Mouse (Mus musculus): ENCODE data around the gene Ptar1.
A peak's percentile ranks its signal among the peaks of the same experiment; 100 is the strongest.
"Not testable (repeated sequence)": the region's sequence is repeated elsewhere in the genome, so short reads cannot be mapped to it uniquely, and the experiment has no call there.

Gene Ptar1

GRCm38 (mm10) chr19:23687296-23688021 is at the start of gene Ptar1:
TSS of gene Ptar1 (plus strand) at chr19:23687429.
- peak; percentile 86 to 92 for DNase-seq (ENCODE audit: low spot score in 2 of 2)

DNA sequence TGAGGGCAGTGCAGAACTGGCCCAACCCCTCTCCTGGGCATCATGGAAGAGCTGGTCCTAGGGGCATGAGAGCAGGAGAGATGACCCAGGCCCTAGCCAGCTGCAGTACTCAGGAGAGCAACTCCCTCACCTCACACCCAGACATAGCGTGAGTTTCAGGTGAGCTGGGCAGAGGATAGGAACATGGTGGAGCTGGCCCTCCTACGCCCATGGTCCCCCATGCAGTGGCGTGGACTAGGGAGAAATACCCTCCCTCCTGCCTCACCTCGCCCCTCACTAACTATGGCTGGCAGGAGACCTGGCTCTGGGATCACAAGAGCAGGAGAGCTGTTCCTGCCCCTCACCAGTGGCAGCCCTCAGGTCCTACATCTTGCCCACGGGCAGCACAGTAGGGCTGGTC is 43.4 kb upstream of the Ptar1 start:
- no peak for DNase-seq (ENCODE audit: low spot score in 2 of 2)

DNA sequence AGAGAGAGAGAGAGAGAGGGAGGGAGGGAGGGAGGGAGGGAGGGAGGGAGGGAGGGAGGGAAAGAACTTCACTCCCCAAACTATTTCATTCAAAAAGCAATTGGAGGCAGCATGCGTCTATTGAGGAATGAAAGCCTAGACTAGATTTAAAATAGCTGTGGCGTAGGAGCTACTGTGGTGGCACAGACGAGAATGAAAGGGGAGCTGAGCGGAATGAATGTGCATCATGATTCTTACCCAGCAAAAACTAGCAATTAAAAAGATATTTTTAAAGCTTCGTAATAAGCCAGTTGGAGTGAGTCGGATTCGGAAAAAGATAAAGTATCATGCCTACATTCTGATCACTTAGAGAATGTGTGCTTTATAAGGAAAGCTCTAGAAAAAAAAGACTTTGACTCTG is 41.9 kb upstream of the Ptar1 start:
- no peak for DNase-seq (ENCODE audit: low spot score in 2 of 2)

DNA sequence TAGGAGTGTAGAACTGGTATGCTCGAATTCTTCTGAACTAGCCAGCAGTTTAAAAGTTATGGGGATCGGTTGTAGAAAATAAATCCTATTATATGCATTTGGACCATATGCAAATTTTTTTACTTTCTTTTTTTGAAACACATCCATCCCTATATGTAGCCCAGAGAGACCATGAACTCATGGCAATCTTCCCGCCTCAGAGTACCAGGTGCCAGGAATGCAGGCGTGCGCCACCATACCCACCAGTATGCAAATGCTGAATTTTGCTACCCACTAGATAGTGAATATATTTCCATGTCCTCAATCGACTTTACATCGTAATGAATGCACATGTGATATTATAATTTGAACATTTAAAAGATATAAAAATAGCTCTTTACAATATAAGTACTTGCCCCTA is 39.9 kb upstream of the Ptar1 start:
- no peak for DNase-seq (ENCODE audit: low spot score in 2 of 2)

- peak; percentile 3 to 11 for DNase-seq (ENCODE audit: low spot score in 2 of 2)
Observed at GRCm38 (mm10) chr19:23652644-23653043, 34.6 kb upstream of the Ptar1 start, which contains the start of gene 1700028P14Rik. TSS of gene 1700028P14Rik (minus strand) at chr19:23652812.

- no peak for DNase-seq (ENCODE audit: low spot score in 2 of 2)
Observed at GRCm38 (mm10) chr19:23653154-23653553, 34.1 kb upstream of the Ptar1 start.

DNA sequence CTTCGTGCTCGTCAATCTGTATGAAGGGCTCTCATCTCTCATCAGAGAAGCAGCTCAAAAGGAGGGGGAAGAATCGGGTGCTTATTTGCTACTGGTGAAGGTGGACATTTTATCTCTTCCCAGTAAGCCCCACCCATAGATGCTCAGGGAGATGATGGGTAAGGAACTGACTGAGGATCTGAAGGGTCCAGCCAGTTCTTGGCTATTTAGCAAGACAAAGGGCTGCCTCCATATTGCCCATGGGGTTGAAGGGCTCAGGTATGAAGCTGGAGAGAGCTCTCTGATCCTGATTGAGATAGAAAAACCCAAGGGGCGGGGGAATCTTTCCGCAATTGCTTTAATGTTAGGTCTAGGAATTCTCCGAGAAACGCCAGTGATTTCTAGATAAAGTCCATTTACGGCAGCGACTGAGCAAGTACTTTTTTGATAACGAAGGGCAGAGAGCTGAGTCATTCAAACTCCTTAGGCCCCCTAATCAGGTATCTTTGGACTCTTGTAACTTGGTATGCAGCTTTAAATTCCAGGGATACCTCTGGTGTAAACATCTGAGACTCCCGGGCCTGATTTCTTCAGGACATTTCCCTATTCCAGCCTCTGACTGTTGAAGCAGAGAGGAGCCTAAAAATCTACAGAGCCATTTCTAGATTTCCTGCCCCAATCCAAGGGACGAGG is 29.8 kb upstream of the Ptar1 start:
- DNase-seq (ENCODE audit: low spot score in 2 of 2): no peak

DNA sequence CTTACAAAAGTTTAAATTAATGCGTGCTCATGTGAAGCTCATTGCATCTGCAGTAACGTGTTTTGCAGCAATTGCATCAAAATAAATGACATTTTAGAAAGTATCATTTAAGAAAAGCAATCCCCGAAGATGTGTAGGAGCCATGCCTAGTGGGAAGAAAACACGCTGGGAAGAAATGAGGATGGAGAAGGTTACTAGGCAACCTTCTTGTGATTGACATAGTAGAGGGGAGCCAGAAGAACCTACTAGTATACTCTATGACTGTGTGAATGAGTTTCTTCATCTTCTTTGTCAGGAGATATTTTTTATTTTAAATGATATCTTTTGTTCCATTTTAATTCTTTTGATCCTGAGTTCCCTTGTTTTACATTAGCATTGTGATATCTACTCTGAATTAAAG is 28.9 kb upstream of the Ptar1 start:
- DNase-seq (ENCODE audit: low spot score in 2 of 2): no peak

- DNase-seq (ENCODE audit: low spot score in 2 of 2): no peak
Observed at GRCm38 (mm10) chr19:23664083-23664482, 23.1 kb upstream of the Ptar1 start.

GRCm38 (mm10) chr19:23668142-23668655 is 19.0 kb upstream of the Ptar1 start:
- DNase-seq (ENCODE audit: low spot score in 2 of 2): no peak

DNA sequence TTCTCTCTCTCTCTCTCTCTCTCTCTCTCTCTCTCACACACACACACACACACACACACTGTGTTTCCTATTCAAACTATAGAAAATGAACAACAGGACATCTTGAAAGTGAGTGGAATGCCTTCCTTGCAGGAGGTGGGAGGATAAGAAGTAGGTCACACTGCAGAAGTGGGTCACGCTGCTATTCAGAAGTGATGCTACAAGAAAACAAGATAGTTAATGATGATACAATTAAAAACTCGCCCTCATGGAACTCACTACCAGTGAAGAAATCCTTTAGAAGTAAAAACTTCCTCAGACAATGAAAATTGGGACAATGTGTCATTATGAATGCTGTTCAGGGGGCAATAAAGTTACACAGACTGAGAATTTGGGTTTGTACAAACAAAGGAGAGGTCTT is 14.2 kb upstream of the Ptar1 start:
- DNase-seq (ENCODE audit: low spot score in 2 of 2): no peak

- not testable (repeated sequence) for DNase-seq (ENCODE audit: low spot score in 2 of 2)
Observed at GRCm38 (mm10) chr19:23675656-23676055, 11.6 kb upstream of the Ptar1 start.

DNA sequence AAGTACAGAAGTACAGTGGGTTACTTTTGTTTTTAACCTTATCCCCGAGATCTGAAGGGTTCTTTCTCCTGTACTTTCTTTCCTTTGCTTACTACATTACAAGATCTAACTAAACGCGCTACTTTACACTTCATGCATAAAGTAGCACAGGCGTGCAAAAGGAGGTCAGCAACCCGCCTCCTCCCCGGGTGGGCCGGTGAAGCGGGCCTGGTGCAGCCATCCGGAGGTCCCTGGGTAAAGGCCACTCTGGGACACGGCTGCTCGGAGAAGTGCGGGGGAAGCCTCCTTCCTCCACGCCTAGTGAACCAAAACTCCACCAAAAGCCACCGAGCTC is 300 bp upstream of the Ptar1 start:
- no peak for DNase-seq (ENCODE audit: low spot score in 2 of 2)

DNA sequence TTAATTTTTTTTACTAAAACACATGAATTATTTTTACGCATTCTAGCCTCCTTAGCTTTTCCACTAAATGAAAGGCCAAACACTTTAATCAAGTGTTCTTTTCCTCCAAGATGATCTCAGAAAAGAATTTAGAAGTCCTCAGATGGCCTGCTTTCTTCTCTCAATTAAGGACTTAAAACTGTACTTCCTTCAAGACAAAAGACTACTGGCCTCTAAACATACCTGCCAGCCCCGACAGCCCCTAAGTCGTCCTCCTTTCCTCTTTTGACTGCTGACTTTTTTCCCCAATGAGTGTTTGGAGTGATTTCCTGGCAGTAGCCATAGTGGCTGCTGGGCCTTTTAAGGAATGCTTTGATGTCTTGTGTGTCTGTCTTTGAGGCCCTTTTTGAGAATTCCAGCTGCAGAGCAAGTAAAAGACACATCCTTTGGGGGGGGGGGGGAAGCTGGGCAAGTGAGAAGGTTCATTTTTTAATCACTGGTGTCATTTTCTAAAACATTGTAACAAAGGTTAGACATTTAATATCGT is 1.3 kb downstream of the Ptar1 start:
- DNase-seq (ENCODE audit: low spot score in 2 of 2): no peak

- DNase-seq (ENCODE audit: low spot score in 2 of 2): peak in 1 of 2 experiments; percentile 36
Observed at GRCm38 (mm10) chr19:23694344-23694743, 7.1 kb downstream of the Ptar1 start.

GRCm38 (mm10) chr19:23697861-23698260 is 10.6 kb downstream of the Ptar1 start:
- DNase-seq (ENCODE audit: low spot score in 2 of 2): no peak

DNA sequence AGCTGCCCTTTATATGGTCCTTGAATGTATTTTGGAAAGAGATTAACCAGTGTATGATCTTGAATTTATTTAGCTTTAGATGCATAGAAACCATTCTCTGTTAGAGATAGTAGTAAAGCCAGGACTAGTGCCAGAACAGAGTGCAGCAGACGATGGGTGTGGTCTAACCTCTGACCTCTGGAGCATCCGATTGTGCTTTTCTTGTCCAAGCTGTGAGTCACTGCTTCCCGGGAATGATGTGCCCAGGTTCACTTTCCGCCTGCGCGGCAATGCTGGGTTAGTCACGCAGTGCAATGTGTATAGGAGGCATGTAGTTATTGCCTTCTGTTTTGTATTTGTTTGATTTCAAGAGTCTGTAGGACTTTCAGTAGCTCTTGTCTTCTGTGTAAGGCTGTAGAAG is 11.1 kb downstream of the Ptar1 start:
- DNase-seq (ENCODE audit: low spot score in 2 of 2): peak in 1 of 2 experiments; percentile 25

GRCm38 (mm10) chr19:23699131-23699530 is 11.9 kb downstream of the Ptar1 start:
- DNase-seq (ENCODE audit: low spot score in 2 of 2): no peak

DNA sequence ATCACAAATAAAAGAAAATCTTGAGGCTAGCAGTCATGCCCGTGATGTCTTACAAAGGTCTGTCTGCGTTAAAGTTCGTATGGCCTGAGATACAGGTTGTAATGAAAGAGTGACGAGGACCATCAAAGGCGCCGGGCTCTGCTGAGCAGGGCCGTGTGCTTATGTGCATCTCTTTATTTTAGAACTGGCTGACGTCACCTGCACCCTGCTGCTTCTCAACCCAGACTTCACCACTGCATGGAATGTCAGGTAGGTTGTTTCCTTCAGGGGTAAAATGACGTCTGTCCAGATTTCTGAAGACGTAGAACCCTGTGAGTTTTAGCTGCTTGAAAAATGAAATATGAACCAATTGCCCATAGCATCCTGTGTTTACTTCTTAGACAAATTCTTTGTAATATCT is 15.7 kb downstream of the Ptar1 start:
- no peak for DNase-seq (ENCODE audit: low spot score in 2 of 2)

DNA sequence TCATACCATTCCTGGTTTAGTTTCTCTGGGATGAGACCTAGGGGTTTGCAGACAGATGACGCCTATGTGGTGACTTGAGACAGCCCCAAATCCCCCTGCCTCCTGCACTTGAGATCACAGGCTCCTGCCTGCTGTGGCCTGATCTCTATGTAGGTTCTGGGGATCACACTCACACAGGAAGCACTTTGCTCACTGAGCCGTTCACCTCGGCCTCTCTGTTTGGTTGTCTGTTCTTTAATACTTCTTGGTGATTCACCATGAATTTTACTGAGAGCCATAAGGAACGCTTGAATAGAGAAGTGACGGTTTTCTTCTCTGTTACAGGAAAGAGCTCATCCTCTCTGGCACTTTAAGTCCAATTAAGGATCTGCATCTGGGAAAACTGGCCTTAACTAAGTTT is 18.2 kb downstream of the Ptar1 start:
- no peak for DNase-seq (ENCODE audit: low spot score in 2 of 2)

DNA sequence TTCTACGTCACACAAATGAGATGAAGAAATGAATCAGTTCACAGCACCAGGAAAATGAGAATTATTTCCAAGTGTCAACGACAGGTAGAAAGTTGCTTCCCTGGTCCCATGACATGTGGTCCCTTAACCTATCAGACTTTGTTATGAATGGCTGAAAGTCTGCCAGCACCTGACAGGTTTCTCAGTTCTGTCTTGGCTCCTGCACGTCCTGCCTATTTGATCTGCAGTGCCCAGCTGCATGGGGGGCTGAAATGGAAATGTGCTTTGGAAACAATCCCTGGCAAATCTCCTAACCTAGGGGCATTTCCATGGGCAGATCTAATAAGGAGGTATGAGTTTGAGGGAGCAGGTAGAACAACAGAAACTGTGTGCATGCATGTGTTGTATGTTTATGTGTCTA is 59.3 kb downstream of the Ptar1 start:
- no peak for DNase-seq (ENCODE audit: low spot score in 2 of 2)

GRCm38 (mm10) chr19:23757011-23757410 is 69.8 kb downstream of the Ptar1 start:
- DNase-seq (ENCODE audit: low spot score in 2 of 2): no peak

DNA sequence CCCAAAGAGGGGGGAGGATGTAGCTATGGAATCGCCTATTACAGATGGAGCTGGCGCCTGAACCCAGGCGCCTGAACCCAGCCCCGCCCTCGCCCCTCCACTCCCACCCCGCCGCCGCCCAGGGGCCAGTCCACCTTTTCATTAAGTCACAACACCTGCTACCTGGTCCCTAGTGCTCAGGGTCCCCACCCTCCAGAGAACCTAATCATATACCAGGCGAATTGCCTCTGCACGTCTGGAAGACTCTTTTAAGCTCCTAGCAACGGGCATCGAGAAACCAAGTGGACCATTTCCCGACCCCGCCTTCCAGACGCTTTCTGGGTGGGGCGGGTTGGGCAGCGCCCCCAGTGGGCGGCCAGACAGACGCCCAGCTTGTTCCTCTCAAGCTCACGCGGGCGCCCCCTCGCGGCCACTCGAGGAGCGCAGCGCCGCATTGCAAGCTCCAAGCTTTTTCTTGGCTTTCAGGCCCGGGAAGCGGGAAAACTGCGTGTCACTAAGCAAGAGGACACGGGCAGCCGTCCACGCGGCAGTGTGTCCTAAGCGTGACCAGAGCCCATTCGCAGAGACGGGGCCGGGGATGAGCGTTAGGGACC is 70.8 kb downstream of the Ptar1 start:
- DNase-seq (ENCODE audit: low spot score in 2 of 2): peak; percentile 84 to 96

Measured in urinary bladder, adult 18-20 months (tissue).